Mouse (Mus musculus) right cerebral cortex, postnatal 10 days (tissue): ENCODE results near the gene Rgs1.

ENCODE experiments used
- DNase-seq, 2 experiments: peaks; one replicate each; pipeline ENCODE4 v3.0.0; 2021; ENCODE audit warnings: low spot score in 2 of 2

The Rgs1 gene

GRCm38 (mm10) chr1:144199538-144199937 lies 49.5 kb downstream of the Rgs1 start:
- no peak for DNase-seq

DNA sequence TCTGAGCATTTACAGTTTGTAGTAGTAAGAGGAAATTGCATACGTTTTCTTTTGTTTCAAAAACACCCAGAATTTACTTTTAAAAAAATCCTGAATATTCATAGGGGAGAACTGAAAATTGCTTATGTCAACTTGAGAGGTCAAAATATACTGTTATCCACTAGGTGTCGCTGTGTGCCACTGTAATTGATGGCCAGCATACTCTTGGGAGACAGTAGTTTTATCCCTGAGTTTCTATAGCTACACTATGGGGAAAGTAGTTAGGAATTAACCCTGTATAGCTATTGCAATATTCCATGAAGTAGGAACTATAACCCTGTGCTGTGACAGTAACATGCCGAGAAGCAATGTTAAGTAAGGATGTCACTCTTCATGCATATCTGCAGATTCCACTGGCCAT lies 51.4 kb downstream of the Rgs1 start:
- peak; percentile 40 to 58 for DNase-seq
